In genomic region chr3:82547908-82548721, GRCm38 (mm10) we compare ENCODE assay signal across 8 mouse cellular contexts. TPM values are rescaled to one million over a fixed set of nuclear protein-coding genes. Genes with fewer than 3 reads are reported as not detected.
DNase-seq lines count a peak whose midpoint lies in the region; ATAC-seq and TF ChIP-seq lines count a peak whose summit lies in the region.

Npy2r (minus strand) TSS chr3:82548084.

- peak; percentile 83; the same call in 1 of the 2 replicates for ATAC-seq in embryonic facial prominence, embryonic 11.5 days (replicated peaks; ENCODE audit: insufficient number of reproducible peaks, low FRiP score, low TSS enrichment, low read depth)
- peak; percentile 76 for ATAC-seq in hindbrain, embryonic 15.5 days (ENCODE audit: low FRiP score, low read depth)
- no peak for ATAC-seq in liver, embryonic 15.5 days (ENCODE audit: insufficient read depth)
- peak; percentile 47; the same call in 1 of the 2 replicates for ATAC-seq in stomach, embryonic 16.5 days (ENCODE audit: insufficient read depth, low FRiP score)
- no peak for ATAC-seq in activated CD4-positive, CD25-positive, alpha-beta regulatory T cell, adult 4 months

- H3K9me3 ChIP-seq in embryonic facial prominence, embryonic 11.5 days (replicated peaks; ENCODE audit: control insufficient read depth, low read length), result no peaks in the 10 kb centered on the region
- H3K9me3 ChIP-seq in hindbrain, embryonic 15.5 days, result no peaks in the 10 kb centered on the region
- H3K9me3 ChIP-seq in liver, embryonic 15.5 days (replicated peaks), result no peaks in the 10 kb centered on the region
- H3K9me3 ChIP-seq in stomach, embryonic 16.5 days (replicated peaks; ENCODE audit: control insufficient read depth, low read length), result no peaks in the 10 kb centered on the region

- DNase-seq in kidney, adult 2 months, result no peak
- no peak for DNase-seq in kidney, adult 8-10 months
- peak; percentile 61 to 89 for DNase-seq in adrenal gland, adult (ENCODE audit: inconsistent age in 2 of 2, low spot score in 1 of 2)
- peak; percentile 40 for DNase-seq in embryonic facial prominence, embryonic 11.5 days (ENCODE audit: low spot score)

- 1% methylated on average over 32 of the region's 32 CpGs for WGBS in kidney, adult 2 months
- whole genome bisulfite sequencing in embryonic facial prominence, embryonic 11.5 days, result under 1% methylated on average over 32 of the region's 32 CpGs
- WGBS in hindbrain, embryonic 15.5 days, result under 1% methylated on average over 32 of the region's 32 CpGs
- WGBS in liver, embryonic 15.5 days (ENCODE audit: insufficient replicate concordance), result 1% methylated on average over 32 of the region's 32 CpGs
- WGBS in stomach, embryonic 16.5 days, result under 1% methylated on average over 32 of the region's 32 CpGs

- peak within 1 kb of the TSS; percentile 20; the same call in 1 of the 2 replicates for H3K4me3 ChIP-seq in kidney, adult 2 months (ENCODE audit: insufficient read depth, low read depth, low read length)
- H3K4me3 ChIP-seq in embryonic facial prominence, embryonic 11.5 days (ENCODE audit: low read depth, low read length), result peak within 1 kb of the TSS; percentile 41
- peak within 1 kb of the TSS; percentile 46 for H3K4me3 ChIP-seq in hindbrain, embryonic 15.5 days
- 0 out of 2 replicates have a peak within 1 kb of the TSS, but pooled peaks have one; percentile 10 for H3K4me3 ChIP-seq in liver, embryonic 15.5 days (replicated peaks)
- H3K4me3 ChIP-seq in stomach, embryonic 16.5 days (replicated peaks; ENCODE audit: low read length), result peak within 1 kb of the TSS; percentile 54

- H3K36me3 ChIP-seq in kidney, adult 2 months (ENCODE audit: control insufficient read depth, insufficient read depth, low read length), result no peaks in the 10 kb centered on the region
- H3K36me3 ChIP-seq in embryonic facial prominence, embryonic 11.5 days (replicated peaks; ENCODE audit: control insufficient read depth, insufficient read depth, low read depth, low read length), result no peaks in the 10 kb centered on the region
- no peaks in the 10 kb centered on the region for H3K36me3 ChIP-seq in hindbrain, embryonic 15.5 days
- H3K36me3 ChIP-seq in liver, embryonic 15.5 days (replicated peaks), result no peaks in the 10 kb centered on the region
- no peaks in the 10 kb centered on the region for H3K36me3 ChIP-seq in stomach, embryonic 16.5 days (ENCODE audit: control insufficient read depth, insufficient read depth, low read length)

- peak within 1 kb of the TSS; percentile 88 for H3K4me2 ChIP-seq in embryonic facial prominence, embryonic 11.5 days (ENCODE audit: low read depth, low read length)
- peak within 1 kb of the TSS; percentile 70 for H3K4me2 ChIP-seq in hindbrain, embryonic 15.5 days
- peak within 1 kb of the TSS; percentile 47 for H3K4me2 ChIP-seq in liver, embryonic 15.5 days
- peak within 1 kb of the TSS; percentile 92 for H3K4me2 ChIP-seq in stomach, embryonic 16.5 days (ENCODE audit: low read depth, low read length)

- H3K4me1 ChIP-seq in kidney, adult 2 months (ENCODE audit: control insufficient read depth, insufficient read depth, low read length), result no peaks in the 10 kb centered on the region
- H3K4me1 ChIP-seq in embryonic facial prominence, embryonic 11.5 days (ENCODE audit: control insufficient read depth, insufficient read depth, low read length), result no peaks in the 10 kb centered on the region
- H3K4me1 ChIP-seq in hindbrain, embryonic 15.5 days (replicated peaks), result peaks cover 15% of the 10 kb centered on the region
- no peaks in the 10 kb centered on the region for H3K4me1 ChIP-seq in liver, embryonic 15.5 days (replicated peaks)
- H3K4me1 ChIP-seq in stomach, embryonic 16.5 days (ENCODE audit: control insufficient read depth, insufficient read depth, low read length), result 0 out of 2 replicates have a peak, but pooled peaks cover 2% of the 10 kb centered on the region

- H3K27me3 ChIP-seq in kidney, adult 2 months (replicated peaks; ENCODE audit: control insufficient read depth, insufficient read depth, low read length), result no peaks in the 10 kb centered on the region
- H3K27me3 ChIP-seq in embryonic facial prominence, embryonic 11.5 days (ENCODE audit: control insufficient read depth, insufficient read depth, low read length), result peaks cover 6% of the 10 kb centered on the region; the same call in 1 of the 2 replicates
- H3K27me3 ChIP-seq in hindbrain, embryonic 15.5 days, result no peaks in the 10 kb centered on the region
- peaks cover 16% of the 10 kb centered on the region for H3K27me3 ChIP-seq in liver, embryonic 15.5 days
- no peaks in the 10 kb centered on the region for H3K27me3 ChIP-seq in stomach, embryonic 16.5 days (ENCODE audit: control insufficient read depth, insufficient read depth, low read length)

- no peak for TF ChIP-seq CTCF in kidney, adult 2 months (conservative IDR thresholded peaks at IDR 0.05; ENCODE audit: insufficient read depth, insufficient read length, low read depth, low read length)

- no peak within 1 kb of the TSS for H3K27ac ChIP-seq in kidney, adult 2 months (ENCODE audit: insufficient read depth, low read depth, low read length)
- H3K27ac ChIP-seq in embryonic facial prominence, embryonic 11.5 days (replicated peaks; ENCODE audit: low read depth, low read length), result no peak within 1 kb of the TSS
- H3K27ac ChIP-seq in hindbrain, embryonic 15.5 days (replicated peaks), result no peak within 1 kb of the TSS
- no peak within 1 kb of the TSS for H3K27ac ChIP-seq in liver, embryonic 15.5 days (replicated peaks)
- no peak within 1 kb of the TSS for H3K27ac ChIP-seq in stomach, embryonic 16.5 days (ENCODE audit: low read length)

- no peak for TF ChIP-seq POLR2A in kidney, adult 2 months (IDR thresholded peaks at IDR 0.05; ENCODE audit: low read depth, low read length)

- H3K9ac ChIP-seq in embryonic facial prominence, embryonic 11.5 days (replicated peaks; ENCODE audit: low read length), result peak within 1 kb of the TSS; percentile 46
- peak within 1 kb of the TSS; percentile 39 for H3K9ac ChIP-seq in hindbrain, embryonic 15.5 days
- no peak within 1 kb of the TSS for H3K9ac ChIP-seq in liver, embryonic 15.5 days
- peak within 1 kb of the TSS; percentile 70 for H3K9ac ChIP-seq in stomach, embryonic 16.5 days (ENCODE audit: low read length)

RNA-seq across cellular contexts. Expression of gene Npy2r, which starts in this region (rescaled TPM):
- polyA plus RNA-seq in kidney, adult 2 months (2012; rRNA removed), result 0.19 TPM in 2 replicates
- polyA plus RNA-seq in embryonic facial prominence, embryonic 11.5 days (2014; fragmentation: Nextera tagmentation; extraction: Ambion mirVana), result not detected in 2 replicates
- 2.2 and 2.7 TPM in 2 replicates for polyA plus RNA-seq in hindbrain, embryonic 15.5 days (2015; fragmentation: Nextera tagmentation; extraction: Ambion mirVana)
- polyA plus RNA-seq in liver, embryonic 15.5 days (2015; fragmentation: Nextera tagmentation; extraction: Ambion mirVana), result not detected in 2 replicates
- polyA plus RNA-seq in stomach, embryonic 16.5 days (2015; fragmentation: Nextera tagmentation; extraction: Ambion mirVana), result 0.52 and 0.67 TPM in 2 replicates
- not detected for polyA plus RNA-seq in activated CD4-positive, CD25-positive, alpha-beta regulatory T cell, adult 4 months (2017; shearing (Covaris generic))

Comparison
In these comparisons a context has a peak if more than half of its experiments do, and no peak if none do; other contexts are left out.
1. Peak in DNase-seq, ATAC-seq, H3K4me3 ChIP-seq, H3K9ac ChIP-seq and H3K4me2 ChIP-seq in embryonic facial prominence, embryonic 11.5 days; RNA of the gene not detected or under 1 TPM.
2. Peak in ATAC-seq, H3K4me3 ChIP-seq, H3K9ac ChIP-seq and H3K4me2 ChIP-seq in stomach, embryonic 16.5 days; RNA of the gene not detected or under 1 TPM.
3. DNase-seq: peak in adrenal gland, adult (2 of 2); none in kidney, adult 2 months (single experiment) and kidney, adult 8-10 months (0 of 2).
4. Peak in every context shown above with its lines, with median percentiles within 50 percentile points of each other: H3K4me3 ChIP-seq and H3K4me2 ChIP-seq.